ENCODE assay signal across 10 mouse cellular contexts in genomic region chr1:165035618-165036017, GRCm38 (mm10).
A peak's percentile ranks its signal among the peaks of the same experiment; 100 is the strongest.
DNase-seq lines count a peak whose midpoint lies in the region; ATAC-seq and TF ChIP-seq lines count a peak whose summit lies in the region.
"Had no signal": no experiment of that assay in that cellular context is flagged by ENCODE, and none has a peak within 500 bp of the region (broad histone marks: within the 10 kb centered on the region; RNA-seq: fewer than 3 reads in every experiment).

No protein-coding gene starts in this region.

- TF ChIP-seq CTCF in lung, embryonic 14.5 days (IDR thresholded peaks at IDR 0.05; ENCODE audit: low read depth) = peak; percentile 39

- WGBS in lung, embryonic 14.5 days = 87% methylated on average over 1 of the region's 1 CpGs
- WGBS in forebrain, embryonic 16.5 days = 79% methylated on average over 1 of the region's 1 CpGs

- H3K27me3 ChIP-seq in lung, embryonic 14.5 days (ENCODE audit: insufficient read depth, low read length) = no peaks in the 10 kb centered on the region
- H3K27me3 ChIP-seq in forebrain, embryonic 16.5 days (replicated peaks; ENCODE audit: control insufficient read depth, insufficient read depth, low read length) = no peaks in the 10 kb centered on the region
- H3K27me3 ChIP-seq: embryonic facial prominence, embryonic 13.5 days; liver, embryonic 13.5 days had no signal

- no peak overlapping the region for H3K9ac ChIP-seq in lung, embryonic 14.5 days
- H3K9ac ChIP-seq in forebrain, embryonic 16.5 days (replicated peaks; ENCODE audit: low read depth, low read length) = no peak overlapping the region
- H3K9ac ChIP-seq: embryonic facial prominence, embryonic 13.5 days; liver, embryonic 13.5 days had no signal

- H3K4me2 ChIP-seq in lung, embryonic 14.5 days = no peak overlapping the region
- no peak overlapping the region for H3K4me2 ChIP-seq in forebrain, embryonic 16.5 days (ENCODE audit: low read length)
- H3K4me2 ChIP-seq: embryonic facial prominence, embryonic 13.5 days; liver, embryonic 13.5 days had no signal

- no peak overlapping the region for H3K4me3 ChIP-seq in lung, embryonic 14.5 days (ENCODE audit: low read depth, low read length)
- H3K4me3 ChIP-seq in forebrain, embryonic 16.5 days (replicated peaks; ENCODE audit: low read length) = no peak overlapping the region
- H3K4me3 ChIP-seq: embryonic facial prominence, embryonic 13.5 days; liver, embryonic 13.5 days had no signal

- peak; percentile 41 for DNase-seq in adrenal gland, adult 2 months
- no peak for DNase-seq in adrenal gland, adult 18-20 months (ENCODE audit: low spot score in 2 of 2)
- DNase-seq in lung, embryonic 14.5 days = no peak
- no peak for DNase-seq in lung, postnatal 25 days (ENCODE audit: low spot score)
- peak; percentile 78 for DNase-seq in layer of hippocampus, adult 9-11 months
- peak; percentile 74 to 83 for DNase-seq in right cerebral cortex, postnatal 10 days (ENCODE audit: low spot score in 2 of 2)
- DNase-seq: liver, embryonic 13.5 days had no signal

- no peak overlapping the region for H3K27ac ChIP-seq in lung, embryonic 14.5 days (ENCODE audit: low read depth)
- H3K27ac ChIP-seq in forebrain, embryonic 16.5 days (ENCODE audit: low read length) = no peak overlapping the region
- H3K27ac ChIP-seq: embryonic facial prominence, embryonic 13.5 days; liver, embryonic 13.5 days had no signal

- H3K36me3 ChIP-seq in lung, embryonic 14.5 days (ENCODE audit: insufficient read depth) = no peaks in the 10 kb centered on the region
- H3K36me3 ChIP-seq in forebrain, embryonic 16.5 days (ENCODE audit: control insufficient read depth, insufficient read depth) = no peaks in the 10 kb centered on the region
- H3K36me3 ChIP-seq: embryonic facial prominence, embryonic 13.5 days; liver, embryonic 13.5 days had no signal

- ATAC-seq in lung, embryonic 14.5 days (ENCODE audit: insufficient read depth) = no peak
- ATAC-seq in forebrain, embryonic 16.5 days = peak; percentile 84
- ATAC-seq in erythroid progenitor cell, adult 5-6 weeks (replicated peaks; ENCODE audit: low FRiP score, poor library complexity, severe bottlenecking) = no peak

- no peaks in the 10 kb centered on the region for H3K9me3 ChIP-seq in lung, embryonic 14.5 days (ENCODE audit: low read depth, low read length)
- no peaks in the 10 kb centered on the region for H3K9me3 ChIP-seq in forebrain, embryonic 16.5 days (ENCODE audit: control insufficient read depth, low read length)
- H3K9me3 ChIP-seq: embryonic facial prominence, embryonic 13.5 days; liver, embryonic 13.5 days had no signal

- H3K4me1 ChIP-seq in lung, embryonic 14.5 days (ENCODE audit: insufficient read depth) = no peaks in the 10 kb centered on the region
- H3K4me1 ChIP-seq in forebrain, embryonic 16.5 days (replicated peaks; ENCODE audit: control insufficient read depth, insufficient read depth, low read length) = no peaks in the 10 kb centered on the region
- H3K4me1 ChIP-seq: embryonic facial prominence, embryonic 13.5 days; liver, embryonic 13.5 days had no signal

Comparison
In these comparisons a context has a peak if more than half of its experiments do, and no peak if none do; other contexts are left out.
1. DNase-seq: peak in adrenal gland, adult 2 months (single experiment), layer of hippocampus, adult 9-11 months (single experiment) and right cerebral cortex, postnatal 10 days (2 of 2); none in adrenal gland, adult 18-20 months (0 of 2), lung, embryonic 14.5 days (single experiment) and lung, postnatal 25 days (single experiment).